Mouse (Mus musculus): ENCODE data around the gene Ctdsp2. TPM values are rescaled to one million over a fixed set of nuclear protein-coding genes. Genes with fewer than 3 reads are reported as not detected.
A peak's percentile ranks its signal among the peaks of the same experiment; 100 is the strongest.

Gene Ctdsp2
- polyA plus RNA-seq, 2 experiments, result 13.3 to 18.8 TPM

- no peaks in the 10 kb centered on the region for H3K9me3 ChIP-seq (ENCODE audit: control insufficient read depth, low read length)
- TF ChIP-seq EP300 (IDR thresholded peaks at IDR 0.05; ENCODE audit: low read depth) (no peak), CTCF (IDR thresholded peaks at IDR 0.05; ENCODE audit: low read depth) (no peak)
- WGBS (ENCODE audit: insufficient replicate concordance), result under 1% methylated on average over 44 of the region's 44 CpGs
- peaks cover 0 to 7% of the 10 kb centered on the region in 2 experiments; a peak in 3 of 4 replicates for H3K4me1 ChIP-seq (replicated peaks; ENCODE audit: control insufficient read depth in 2 of 2, insufficient read depth in 2 of 2, low read length in 1 of 2)
- peak overlapping the region; percentile 89 for H3K4me2 ChIP-seq (ENCODE audit: low read depth)
- H3K27ac ChIP-seq, result no peak overlapping the region
- peak; percentile 54 to 60 (median 54) for DNase-seq (ENCODE audit: low read depth in 3 of 3, low spot score in 3 of 3)
- H3K9ac ChIP-seq (replicated peaks), result peak overlapping the region; percentile 50
- peak; percentile 82 for ATAC-seq (ENCODE audit: insufficient read depth)
- H3K27me3 ChIP-seq (ENCODE audit: control insufficient read depth, insufficient read depth, low read length), result peaks cover 20% of the 10 kb centered on the region
- no peaks in the 10 kb centered on the region; the same call in 1 of the 2 replicates for H3K36me3 ChIP-seq (replicated peaks; ENCODE audit: control insufficient read depth, insufficient read depth, low read depth)
- peak overlapping the region; percentile 60 to 66 for H3K4me3 ChIP-seq (ENCODE audit: insufficient read depth in 1 of 2, low read depth in 2 of 2, low read length in 2 of 2)
These were observed 63.3 kb downstream of the Ctdsp2 start for GRCm38 (mm10) chr10:127041774-127042338.

- H3K9me3 ChIP-seq (ENCODE audit: control insufficient read depth, low read length), result no peaks in the 10 kb centered on the region
- peak overlapping the region; percentile 60 to 66 for H3K4me3 ChIP-seq (ENCODE audit: insufficient read depth in 1 of 2, low read depth in 2 of 2, low read length in 2 of 2)
- H3K4me1 ChIP-seq (replicated peaks; ENCODE audit: control insufficient read depth in 2 of 2, insufficient read depth in 2 of 2, low read length in 1 of 2), result peaks cover 0 to 7% of the 10 kb centered on the region in 2 experiments; a peak in 3 of 4 replicates
- H3K4me2 ChIP-seq (ENCODE audit: low read depth), result peak overlapping the region; percentile 89
- ATAC-seq (ENCODE audit: insufficient read depth), result no peak
- H3K36me3 ChIP-seq (replicated peaks; ENCODE audit: control insufficient read depth, insufficient read depth, low read depth), result no peaks in the 10 kb centered on the region; the same call in 1 of the 2 replicates
- WGBS (ENCODE audit: insufficient replicate concordance), result 9% methylated on average over 5 of the region's 5 CpGs
- no peak for DNase-seq (ENCODE audit: low read depth in 3 of 3, low spot score in 3 of 3)
- TF ChIP-seq CTCF (IDR thresholded peaks at IDR 0.05; ENCODE audit: low read depth) (no peak), EP300 (IDR thresholded peaks at IDR 0.05; ENCODE audit: low read depth) (no peak)
- no peak overlapping the region for H3K27ac ChIP-seq
- H3K9ac ChIP-seq (replicated peaks), result peak overlapping the region; percentile 14
- H3K27me3 ChIP-seq (ENCODE audit: control insufficient read depth, insufficient read depth, low read length), result peaks cover 20% of the 10 kb centered on the region
These were observed 64.1 kb downstream of the Ctdsp2 start for GRCm38 (mm10) chr10:127042468-127043115.

GRCm38 (mm10) chr10:127043187-127043586, 64.7 kb downstream of the Ctdsp2 start:
- Histone ChIP-seq H3K27ac (no peak overlapping the region), H3K27me3 (ENCODE audit: control insufficient read depth, insufficient read depth, low read length) (peaks cover 26% of the 10 kb centered on the region), H3K4me1 (replicated peaks; ENCODE audit: control insufficient read depth in 2 of 2, insufficient read depth in 2 of 2, low read length in 1 of 2) (peaks cover 0 to 7% of the 10 kb centered on the region in 2 experiments; a peak in 3 of 4 replicates), H3K9me3 (ENCODE audit: control insufficient read depth, low read length) (no peaks in the 10 kb centered on the region), H3K36me3 (replicated peaks; ENCODE audit: control insufficient read depth, insufficient read depth, low read depth) (no peaks in the 10 kb centered on the region; the same call in 1 of the 2 replicates), H3K4me3 (ENCODE audit: insufficient read depth in 1 of 2, low read depth in 2 of 2, low read length in 2 of 2) (no peak overlapping the region), H3K4me2 (ENCODE audit: low read depth) (no peak overlapping the region), H3K9ac (replicated peaks) (no peak overlapping the region)
- ATAC-seq (ENCODE audit: insufficient read depth) (no peak), DNase-seq (ENCODE audit: low read depth in 3 of 3, low spot score in 3 of 3) (no peak)
- 83% methylated on average over 6 of the region's 6 CpGs for WGBS (ENCODE audit: insufficient replicate concordance)
- TF ChIP-seq CTCF (IDR thresholded peaks at IDR 0.05; ENCODE audit: low read depth) (no peak), EP300 (IDR thresholded peaks at IDR 0.05; ENCODE audit: low read depth) (no peak)

GRCm38 (mm10) chr10:127047954-127048353, 69.4 kb downstream of the Ctdsp2 start, which contains the start of gene Cyp27b1:
Cyp27b1 (plus strand) TSS chr10:127048250.
- H3K27me3 ChIP-seq (ENCODE audit: control insufficient read depth, insufficient read depth, low read length), result peaks cover 49% of the 10 kb centered on the region
- TF ChIP-seq EP300 (IDR thresholded peaks at IDR 0.05; ENCODE audit: low read depth), result no peak
- no peak for TF ChIP-seq CTCF (IDR thresholded peaks at IDR 0.05; ENCODE audit: low read depth)
- H3K4me2 ChIP-seq (ENCODE audit: low read depth), result no peak within 1 kb of the TSS
- no peak within 1 kb of the TSS for H3K27ac ChIP-seq
- H3K9me3 ChIP-seq (ENCODE audit: control insufficient read depth, low read length), result no peaks in the 10 kb centered on the region
- H3K4me3 ChIP-seq (ENCODE audit: insufficient read depth in 1 of 2, low read depth in 2 of 2, low read length in 2 of 2), result no peak within 1 kb of the TSS
- H3K9ac ChIP-seq (replicated peaks), result no peak within 1 kb of the TSS
- 30% methylated on average over 5 of the region's 5 CpGs for WGBS (ENCODE audit: insufficient replicate concordance)
- no peaks in the 10 kb centered on the region; the same call in 1 of the 2 replicates for H3K36me3 ChIP-seq (replicated peaks; ENCODE audit: control insufficient read depth, insufficient read depth, low read depth)
- no peak for ATAC-seq (ENCODE audit: insufficient read depth)
- peaks cover 0 to under 1% of the 10 kb centered on the region in 2 experiments; a peak in 1 of 4 replicates for H3K4me1 ChIP-seq (replicated peaks; ENCODE audit: control insufficient read depth in 2 of 2, insufficient read depth in 2 of 2, low read length in 1 of 2)
- DNase-seq (ENCODE audit: low read depth in 3 of 3, low spot score in 3 of 3), result no peak
